Mouse (Mus musculus): ENCODE measurements around the gene Syngr4.

- TF ChIP-seq EP300 (optimal IDR thresholded peaks at IDR 0.05): no peak
- no peak for TF ChIP-seq CTCF (IDR thresholded peaks at IDR 0.05; ENCODE audit: low read depth)
Observed at GRCm38 (mm10) chr7:45920583-45921241, 24.2 kb upstream of the Syngr4 start.
